Mouse (Mus musculus) testis, adult 2 months (tissue): ENCODE results near the gene Hpdl. TPM values are rescaled to one million over a fixed set of nuclear protein-coding genes. Genes with fewer than 3 reads are reported as not detected.

ENCODE experiments used
- H3K27ac ChIP-seq: fragments of 200-500 bp; 2 replicates; pipeline ENCODE4 v1.5.1; 2012; ENCODE audit warnings: low read depth, low read length; ENCODE audit not compliant: control insufficient read depth, insufficient read depth
- H3K27me3 ChIP-seq: fragments of 200-500 bp; 2 replicates; pipeline ENCODE4 v1.6.1; 2012; ENCODE audit warnings: mild to moderate bottlenecking, low read length, moderate library complexity; ENCODE audit not compliant: control insufficient read depth, insufficient read depth
- H3K36me3 ChIP-seq: fragments of 200-500 bp; 2 replicates; pipeline ENCODE4 v1.6.1; 2012; ENCODE audit warnings: mild to moderate bottlenecking, low read length; ENCODE audit not compliant: control insufficient read depth, insufficient read depth
- H3K4me1 ChIP-seq: fragments of 200-500 bp; 2 replicates; pipeline ENCODE4 v1.6.1; 2012; ENCODE audit warnings: low read length; ENCODE audit not compliant: control insufficient read depth, insufficient read depth
- H3K4me3 ChIP-seq: fragments of 200-500 bp; 2 replicates; pipeline ENCODE4 v1.5.1; 2012; ENCODE audit warnings: low read depth, mild to moderate bottlenecking, low read length, moderate library complexity, mixed read lengths; ENCODE audit not compliant: control insufficient read depth
- CTCF ChIP-seq: fragments of 200-500 bp; IDR thresholded peaks from 2 replicates; pipeline ENCODE4 v1.5.1; 2012; ENCODE audit warnings: low read depth, mild to moderate bottlenecking, inconsistent platforms, low read length, moderate library complexity; ENCODE audit not compliant: control insufficient read depth, insufficient read depth, insufficient replicate concordance
- POLR2A ChIP-seq: fragments of 200-500 bp; IDR thresholded peaks from 2 replicates; pipeline ENCODE4 v1.6.1; 2012; ENCODE audit warnings: low read depth, mild to moderate bottlenecking, inconsistent platforms, low read length, moderate library complexity; ENCODE audit not compliant: control insufficient read depth
- polyA plus RNA-seq: library from polyadenylated mRNA; depleted of rRNA; stranded (reverse); fragments of >200 nt; gene quantifications from 2 replicates; pipeline ENCODE4 v1.2.3, GENCODE M21; 2012; rRNA removed

Gene Hpdl
- 2.0 and 3.5 TPM in 2 replicates for polyA plus RNA-seq

GRCm38 (mm10) chr4:116821694-116822016, at the start of gene Hpdl:
Hpdl (minus strand) TSS chr4:116821707.
- Histone ChIP-seq H3K36me3 (no peaks in the 10 kb centered on the region), H3K4me1 (peaks cover 20% of the 10 kb centered on the region), H3K27ac (no peak within 1 kb of the TSS), H3K4me3 (peak within 1 kb of the TSS; percentile 39), H3K27me3 (no peaks in the 10 kb centered on the region)
- TF ChIP-seq CTCF (no peak), POLR2A (no peak)

DNA sequence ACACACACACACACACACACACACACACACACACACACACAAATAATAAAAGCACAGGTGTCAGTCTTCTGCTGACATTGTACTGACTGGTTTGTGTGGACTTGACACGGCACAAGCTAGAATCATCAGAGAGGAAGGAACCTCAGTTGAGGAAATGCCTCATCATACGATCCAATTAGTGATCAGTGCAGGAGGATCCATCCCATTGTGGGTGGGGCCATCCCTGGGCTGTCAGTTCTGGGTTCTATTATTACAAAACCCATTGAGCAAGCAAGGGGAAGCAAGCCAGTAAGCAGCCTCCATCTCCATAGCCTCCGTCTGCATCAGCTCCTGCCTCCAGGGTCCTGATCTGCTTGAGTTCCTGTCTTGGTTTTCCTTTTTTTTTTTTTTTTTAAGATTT, 48.4 kb upstream of the Hpdl start:
- no peak for TF ChIP-seq POLR2A
- no peak for TF ChIP-seq CTCF
- H3K36me3 ChIP-seq = no peaks in the 10 kb centered on the region
- no peaks in the 10 kb centered on the region for H3K4me1 ChIP-seq
- H3K27ac ChIP-seq = no peak overlapping the region
- no peak overlapping the region for H3K4me3 ChIP-seq
- no peaks in the 10 kb centered on the region for H3K27me3 ChIP-seq

GRCm38 (mm10) chr4:116862023-116862422, 40.5 kb upstream of the Hpdl start:
- H3K27ac ChIP-seq = no peak overlapping the region
- H3K4me1 ChIP-seq = no peaks in the 10 kb centered on the region
- H3K4me3 ChIP-seq = no peak overlapping the region
- no peak for TF ChIP-seq CTCF
- TF ChIP-seq POLR2A = no peak
- no peaks in the 10 kb centered on the region for H3K36me3 ChIP-seq
- no peaks in the 10 kb centered on the region for H3K27me3 ChIP-seq

GRCm38 (mm10) chr4:116859711-116860110, 38.2 kb upstream of the Hpdl start:
- H3K36me3 ChIP-seq = no peaks in the 10 kb centered on the region
- no peak overlapping the region for H3K27ac ChIP-seq
- no peak overlapping the region for H3K4me3 ChIP-seq
- no peaks in the 10 kb centered on the region for H3K27me3 ChIP-seq
- no peaks in the 10 kb centered on the region for H3K4me1 ChIP-seq
- TF ChIP-seq CTCF (no peak), POLR2A (no peak)

DNA sequence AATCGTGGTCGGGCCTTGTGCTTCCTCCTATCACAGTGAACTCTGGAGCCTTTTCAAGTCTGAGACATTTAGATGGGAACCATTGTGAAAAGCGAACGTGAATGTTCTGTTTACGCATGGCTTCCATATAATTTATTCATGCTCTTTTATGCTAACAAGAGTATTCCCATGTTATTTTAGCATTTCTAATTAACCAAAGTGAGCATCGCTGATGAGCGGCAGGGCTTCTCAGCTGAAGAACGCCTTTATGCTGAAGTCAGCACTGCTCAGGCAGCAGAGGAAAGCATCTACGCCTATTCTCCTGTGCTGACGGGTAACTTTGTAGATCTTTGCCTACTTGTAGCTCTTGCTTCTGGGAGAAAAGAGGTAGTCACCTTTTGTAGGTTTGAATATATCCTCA, 35.7 kb upstream of the Hpdl start:
- Histone ChIP-seq H3K4me3 (no peak overlapping the region), H3K36me3 (no peaks in the 10 kb centered on the region), H3K27me3 (no peaks in the 10 kb centered on the region), H3K4me1 (no peaks in the 10 kb centered on the region), H3K27ac (no peak overlapping the region)
- TF ChIP-seq CTCF (no peak), POLR2A (no peak)

- Histone ChIP-seq H3K4me3 (no peak overlapping the region), H3K27ac (no peak overlapping the region), H3K36me3 (no peaks in the 10 kb centered on the region), H3K27me3 (no peaks in the 10 kb centered on the region), H3K4me1 (no peaks in the 10 kb centered on the region)
- no peak for TF ChIP-seq POLR2A
- no peak for TF ChIP-seq CTCF
These were observed 32.8 kb upstream of the Hpdl start for GRCm38 (mm10) chr4:116854286-116854685.

DNA sequence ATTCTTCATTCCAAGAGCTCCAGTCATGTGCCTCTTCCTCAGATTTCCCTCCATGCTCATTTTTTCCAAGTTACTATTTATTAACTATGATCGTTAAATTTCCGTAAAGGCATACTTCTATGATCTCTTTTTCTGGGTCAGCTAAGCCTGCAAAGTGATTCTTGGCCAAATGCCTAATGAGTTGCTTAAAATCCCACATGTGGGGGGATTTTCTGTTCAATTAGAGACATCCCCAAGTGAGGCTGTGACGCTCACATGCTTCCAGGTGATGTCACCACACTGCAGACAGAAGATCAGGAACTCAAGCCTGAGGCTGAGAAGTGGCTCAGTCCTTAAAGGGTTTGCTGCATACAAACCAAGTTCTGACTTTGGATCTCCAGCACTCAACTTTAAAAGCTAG, 28.4 kb upstream of the Hpdl start:
- Histone ChIP-seq H3K27me3 (no peaks in the 10 kb centered on the region), H3K4me3 (no peak overlapping the region), H3K27ac (no peak overlapping the region), H3K4me1 (no peaks in the 10 kb centered on the region), H3K36me3 (no peaks in the 10 kb centered on the region)
- no peak for TF ChIP-seq CTCF
- no peak for TF ChIP-seq POLR2A

- TF ChIP-seq CTCF = no peak
- no peak for TF ChIP-seq POLR2A
- Histone ChIP-seq H3K4me1 (no peaks in the 10 kb centered on the region), H3K27me3 (no peaks in the 10 kb centered on the region), H3K27ac (no peak overlapping the region), H3K4me3 (no peak overlapping the region), H3K36me3 (no peaks in the 10 kb centered on the region)
These were observed 22.8 kb upstream of the Hpdl start for GRCm38 (mm10) chr4:116844324-116844723.
